Mouse (Mus musculus) brain, adult 2 months (tissue): ENCODE measurements at regions not wholly inside any gene's neighbourhood (a gene's known extent, or its start where the extent isn't known, plus 50 kb on each side); places are given as distances from the start of the nearest gene placed in this dataset.

Source experiments
- DNase-seq: peaks from one replicate; pipeline ENCODE4 v3.0.0; 2011; ENCODE audit warnings: low read depth, low spot score

GRCm38 (mm10) chr13:29023486-29023885 lies 70.0 kb upstream of the Sox4 start:
- DNase-seq = peak; percentile 74

- no peak for DNase-seq
Observed at GRCm38 (mm10) chr13:29019839-29020238, 66.3 kb upstream of the Sox4 start.

- DNase-seq = peak; percentile 95
Observed at GRCm38 (mm10) chr13:29016145-29016651, 62.7 kb upstream of the Sox4 start.

- DNase-seq = peak; percentile 42
Observed at GRCm38 (mm10) chr13:29015605-29015994, 62.1 kb upstream of the Sox4 start.

- peak; percentile 68 for DNase-seq
Observed at GRCm38 (mm10) chr13:29014827-29015604, 61.5 kb upstream of the Sox4 start.

- DNase-seq = peak; percentile 83
Observed at GRCm38 (mm10) chr13:29014066-29014826, 60.7 kb upstream of the Sox4 start.

- DNase-seq = no peak
Observed at GRCm38 (mm10) chr13:29006467-29006866, 53.0 kb upstream of the Sox4 start.
